Mouse (Mus musculus): ENCODE measurements around the gene Slc44a3.

GRCm38 (mm10) chr3:121574386-121574785 is 42.2 kb upstream of the Slc44a3 start:
- no peak for TF ChIP-seq CTCF (IDR thresholded peaks at IDR 0.05; ENCODE audit: low read depth, low read length)
- no peak for TF ChIP-seq POLR2A (IDR thresholded peaks at IDR 0.05; ENCODE audit: insufficient read depth, low read length)
- no peak for TF ChIP-seq EP300 (IDR thresholded peaks at IDR 0.05; ENCODE audit: insufficient read depth, low read depth, low read length)
